ENCODE assay signal across 8 mouse cellular contexts in the genomic region with DNA sequence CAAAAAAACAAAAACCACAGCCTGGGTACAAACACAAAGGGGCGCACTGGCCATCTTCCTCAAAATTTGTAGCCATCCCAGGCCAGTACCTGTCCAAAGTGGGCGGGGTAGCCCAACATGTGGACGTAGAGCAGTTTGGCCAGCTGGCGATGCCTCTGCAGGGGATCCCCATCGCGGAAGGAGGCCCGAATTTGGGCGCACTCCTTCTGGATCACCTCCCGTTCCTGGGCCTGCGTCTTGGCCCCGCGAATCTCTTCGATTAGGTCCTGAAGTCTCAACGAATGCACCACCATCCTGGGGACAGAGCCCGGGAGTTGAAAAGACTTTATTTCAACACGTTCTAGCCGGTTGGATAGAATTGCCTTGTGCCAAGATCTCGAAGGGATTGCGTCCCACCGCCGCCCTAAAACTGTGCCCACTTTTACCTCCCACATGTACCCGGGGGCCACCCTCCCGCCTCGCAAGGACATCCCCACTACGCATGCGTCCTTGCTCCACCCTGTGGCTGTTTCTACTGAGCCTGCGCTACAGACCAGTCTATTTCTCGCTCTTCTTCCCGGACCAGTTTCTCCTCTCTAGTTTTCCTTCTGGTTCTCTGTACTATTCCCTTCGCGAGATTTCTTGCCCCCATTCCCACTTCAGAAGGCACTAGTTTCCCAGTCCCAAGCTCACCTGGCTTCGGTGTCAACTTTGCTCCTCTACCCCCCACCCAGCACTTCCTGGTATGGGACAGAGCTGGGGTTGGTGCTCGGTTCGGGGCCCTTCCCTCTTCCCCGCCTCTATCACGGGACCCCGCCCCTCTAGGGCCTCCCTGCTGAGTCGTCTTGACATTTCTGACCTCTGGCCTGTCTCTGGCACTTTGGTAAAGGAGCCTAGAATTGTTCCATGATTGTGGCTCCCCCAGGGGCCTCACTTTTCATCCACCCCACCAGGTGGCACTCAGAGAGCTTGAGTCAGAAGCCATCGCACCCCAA. TPM values are rescaled to one million over a fixed set of nuclear protein-coding genes. Genes with fewer than 3 reads are reported as not detected.
DNase-seq lines count a peak whose midpoint lies in the region; ATAC-seq and TF ChIP-seq lines count a peak whose summit lies in the region.

TSS of gene Ap1g2 (minus strand) at position 758 of the 974 bp plus-strand sequence.

- under 1% methylated on average over 39 of the region's 39 CpGs for WGBS in embryonic facial prominence, embryonic 13.5 days
- WGBS in heart, adult 2 months: under 1% methylated on average over 39 of the region's 39 CpGs
- under 1% methylated on average over 39 of the region's 39 CpGs for WGBS in limb, embryonic 15.5 days
- WGBS in midbrain, postnatal 0 days: under 1% methylated on average over 39 of the region's 39 CpGs

- TF ChIP-seq CTCF in heart, adult 2 months (IDR thresholded peaks at IDR 0.05): peak; percentile 44; the same call in 1 of the 2 replicates
- TF ChIP-seq CTCF in midbrain, postnatal 0 days (IDR thresholded peaks at IDR 0.05): peak; percentile 59

- peak within 1 kb of the TSS; percentile 55 for H3K4me3 ChIP-seq in embryonic facial prominence, embryonic 13.5 days
- H3K4me3 ChIP-seq in heart, adult 2 months: peak within 1 kb of the TSS; percentile 68
- H3K4me3 ChIP-seq in limb, embryonic 15.5 days: peak within 1 kb of the TSS; percentile 53
- H3K4me3 ChIP-seq in midbrain, postnatal 0 days (ENCODE audit: low read depth, low read length): peak within 1 kb of the TSS; percentile 39

- TF ChIP-seq EP300 in heart, adult 2 months (IDR thresholded peaks at IDR 0.05; ENCODE audit: insufficient read depth, low read depth, low read length): no peak

- peak within 1 kb of the TSS; percentile 79 for H3K9ac ChIP-seq in embryonic facial prominence, embryonic 13.5 days
- peak within 1 kb of the TSS; percentile 76 for H3K9ac ChIP-seq in heart, adult 2 months (ENCODE audit: low read depth, low read length)
- H3K9ac ChIP-seq in limb, embryonic 15.5 days: peak within 1 kb of the TSS; percentile 59
- peak within 1 kb of the TSS; percentile 66 for H3K9ac ChIP-seq in midbrain, postnatal 0 days (replicated peaks; ENCODE audit: low read length, poor library complexity, severe bottlenecking)

- peak; percentile 77 for DNase-seq in 3134 (ENCODE audit: extremely low read depth, insufficient read length, low spot score)
- DNase-seq in adrenal gland, postnatal 25 days: peak; percentile 88
- peak; percentile 87 to 91 for DNase-seq in heart, adult 2 months
- DNase-seq in kidney, adult 8-10 months: peak; percentile 87 to 88
- DNase-seq in midbrain, postnatal 0 days (ENCODE audit: low spot score): peak; percentile 89
- DNase-seq in spleen, postnatal 36 days (ENCODE audit: low spot score in 2 of 2): peak; percentile 89

- no peaks in the 10 kb centered on the region for H3K79me2 ChIP-seq in heart, adult 2 months (replicated peaks; ENCODE audit: control insufficient read depth, insufficient read depth, low read length)

- intact Hi-C loops in heart, adult 2 months (cut with DNase I): no loop called here

- peaks cover 26% of the 10 kb centered on the region for H3K4me1 ChIP-seq in embryonic facial prominence, embryonic 13.5 days
- no peaks in the 10 kb centered on the region for H3K4me1 ChIP-seq in heart, adult 2 months (ENCODE audit: control insufficient read depth, insufficient read depth, low read length)
- H3K4me1 ChIP-seq in limb, embryonic 15.5 days: peaks cover 34% of the 10 kb centered on the region
- peaks cover 24% of the 10 kb centered on the region for H3K4me1 ChIP-seq in midbrain, postnatal 0 days (ENCODE audit: insufficient read depth, low read length)

- peaks cover 34% of the 10 kb centered on the region for H3K27me3 ChIP-seq in embryonic facial prominence, embryonic 13.5 days
- H3K27me3 ChIP-seq in heart, adult 2 months (ENCODE audit: control insufficient read depth, insufficient read depth, low read length): no peaks in the 10 kb centered on the region; the same call in 1 of the 2 replicates
- peaks cover 23% of the 10 kb centered on the region for H3K27me3 ChIP-seq in limb, embryonic 15.5 days
- no peaks in the 10 kb centered on the region for H3K27me3 ChIP-seq in midbrain, postnatal 0 days (ENCODE audit: insufficient read depth, low read length)

- H3K9me3 ChIP-seq in embryonic facial prominence, embryonic 13.5 days: no peaks in the 10 kb centered on the region
- no peaks in the 10 kb centered on the region for H3K9me3 ChIP-seq in limb, embryonic 15.5 days
- no peaks in the 10 kb centered on the region for H3K9me3 ChIP-seq in midbrain, postnatal 0 days (ENCODE audit: low read length)

- TF ChIP-seq POLR2A in heart, adult 2 months (IDR thresholded peaks at IDR 0.05; ENCODE audit: insufficient read depth, low read depth, low read length): peak; percentile 92

- ATAC-seq in embryonic facial prominence, embryonic 13.5 days (ENCODE audit: insufficient number of reproducible peaks, insufficient read depth, low FRiP score, low TSS enrichment, low read depth): 0 out of 2 replicates have a peak, but pooled peaks have one; percentile 60
- ATAC-seq in limb, embryonic 15.5 days (ENCODE audit: insufficient number of reproducible peaks, low FRiP score, low TSS enrichment, low read depth): peak; percentile 61; the same call in 1 of the 2 replicates
- ATAC-seq in midbrain, postnatal 0 days (ENCODE audit: low FRiP score): peak; percentile 32; the same call in 1 of the 2 replicates

- H3K27ac ChIP-seq in embryonic facial prominence, embryonic 13.5 days: peak within 1 kb of the TSS; percentile 82
- peak within 1 kb of the TSS; percentile 81 for H3K27ac ChIP-seq in heart, adult 2 months
- peak within 1 kb of the TSS; percentile 86 for H3K27ac ChIP-seq in limb, embryonic 15.5 days
- H3K27ac ChIP-seq in midbrain, postnatal 0 days (ENCODE audit: low read depth, low read length): peak within 1 kb of the TSS; percentile 77

- peak within 1 kb of the TSS; percentile 91 for H3K4me2 ChIP-seq in embryonic facial prominence, embryonic 13.5 days
- peak within 1 kb of the TSS; percentile 90 for H3K4me2 ChIP-seq in limb, embryonic 15.5 days
- peak within 1 kb of the TSS; percentile 90 for H3K4me2 ChIP-seq in midbrain, postnatal 0 days (ENCODE audit: low read depth, low read length, poor library complexity, severe bottlenecking)

- peaks cover 12% of the 10 kb centered on the region for H3K36me3 ChIP-seq in embryonic facial prominence, embryonic 13.5 days
- H3K36me3 ChIP-seq in heart, adult 2 months (ENCODE audit: control insufficient read depth, insufficient read depth, low read length): no peaks in the 10 kb centered on the region
- peaks cover 13% of the 10 kb centered on the region; the same call in 1 of the 2 replicates for H3K36me3 ChIP-seq in limb, embryonic 15.5 days
- H3K36me3 ChIP-seq in midbrain, postnatal 0 days (ENCODE audit: insufficient read depth, low read length): no peaks in the 10 kb centered on the region

RNA-seq across cellular contexts. Expression of gene Ap1g2, which starts in this region (rescaled TPM):
- 27.4 and 32.8 TPM in 2 replicates for total RNA-seq in adrenal gland, postnatal 25 days (2021)
- polyA plus RNA-seq in embryonic facial prominence, embryonic 13.5 days (2015; fragmentation: Nextera tagmentation; extraction: Ambion mirVana): 21.0 and 23.4 TPM in 2 replicates
- 1 to 10 TPM; 5.3 to 5.6 TPM for total RNA-seq in heart, adult 2 months (2021)
- polyA plus RNA-seq in heart, adult 2 months (2012; rRNA removed): 8.2 and 10.2 TPM in 2 replicates
- 24.9 and 25.2 TPM in 2 replicates for polyA plus RNA-seq in limb, embryonic 15.5 days (2015; fragmentation: Nextera tagmentation; extraction: Ambion mirVana)
- total RNA-seq in midbrain, postnatal 0 days (2014; rRNA removed): 8.2 and 11.6 TPM in 2 replicates
- polyA plus RNA-seq in midbrain, postnatal 0 days (2015; fragmentation: Nextera tagmentation; extraction: Ambion mirVana): 6.6 and 8.9 TPM in 2 replicates

Comparison
In these comparisons a context has a peak if more than half of its experiments do, and no peak if none do; other contexts are left out.
1. Peak in every context shown above with its lines: DNase-seq, ATAC-seq, H3K4me3 ChIP-seq and H3K27ac ChIP-seq.